Comparison of ENCODE assay signal across 7 mouse cellular contexts in the genomic region with DNA sequence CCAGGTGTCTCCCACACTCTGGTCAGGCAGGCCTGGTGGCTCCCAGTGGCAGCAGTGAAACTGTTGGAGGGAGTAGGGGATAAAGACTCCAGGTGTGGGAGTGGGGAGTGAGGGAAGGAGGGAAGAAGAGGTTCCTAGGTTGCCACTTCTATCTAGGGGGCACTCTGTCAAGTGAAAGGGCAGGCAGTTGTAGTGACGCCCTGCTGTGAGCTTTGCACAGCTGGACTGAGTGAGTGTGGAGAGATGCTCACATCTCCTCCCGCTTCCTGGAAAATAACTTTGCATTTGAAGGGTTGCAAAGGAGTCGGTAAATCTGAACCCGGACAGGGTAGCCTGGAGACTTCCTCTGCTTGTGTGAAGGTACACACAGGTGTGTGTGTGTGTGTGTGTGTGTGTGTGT. TPM values are rescaled to one million over a fixed set of nuclear protein-coding genes. Genes with fewer than 3 reads are reported as not detected.
A peak's percentile ranks its signal among the peaks of the same experiment; 100 is the strongest.
DNase-seq lines count a peak whose midpoint lies in the region; ATAC-seq and TF ChIP-seq lines count a peak whose summit lies in the region.

No protein-coding gene starts in this region.

- 25% methylated on average over 4 of the region's 4 CpGs for WGBS in heart, embryonic 11.5 days (ENCODE audit: insufficient replicate concordance)
- WGBS in heart, adult 2 months: 55% methylated on average over 4 of the region's 4 CpGs
- 24% methylated on average over 4 of the region's 4 CpGs for WGBS in forebrain, embryonic 15.5 days
- WGBS in liver, embryonic 15.5 days (ENCODE audit: insufficient replicate concordance): 45% methylated on average over 4 of the region's 4 CpGs

- H3K27ac ChIP-seq in heart, embryonic 11.5 days (ENCODE audit: low read depth, low read length): no peak overlapping the region
- no peak overlapping the region for H3K27ac ChIP-seq in heart, adult 2 months
- no peak overlapping the region for H3K27ac ChIP-seq in forebrain, embryonic 15.5 days (replicated peaks)
- no peak overlapping the region for H3K27ac ChIP-seq in liver, embryonic 15.5 days (replicated peaks)

- intact Hi-C loops in heart, adult 2 months (cut with DNase I): loop anchor here (1.0 to 5.0 kb wide), 9 partner anchors 21 to 302 kb away; a partner anchor contains a TSS

- H3K36me3 ChIP-seq in heart, embryonic 11.5 days (ENCODE audit: control insufficient read depth, insufficient read depth, low read length): no peaks in the 10 kb centered on the region
- no peaks in the 10 kb centered on the region for H3K36me3 ChIP-seq in heart, adult 2 months (ENCODE audit: control insufficient read depth, insufficient read depth, low read length)
- H3K36me3 ChIP-seq in E14TG2a.4 (ENCODE audit: insufficient read depth, low read length): no peaks in the 10 kb centered on the region
- no peaks in the 10 kb centered on the region for H3K36me3 ChIP-seq in forebrain, embryonic 15.5 days
- no peaks in the 10 kb centered on the region for H3K36me3 ChIP-seq in liver, embryonic 15.5 days (replicated peaks)

- no peak overlapping the region for H3K4me3 ChIP-seq in heart, embryonic 11.5 days (ENCODE audit: low read depth, low read length)
- no peak overlapping the region for H3K4me3 ChIP-seq in heart, adult 2 months
- H3K4me3 ChIP-seq in E14TG2a.4 (replicated peaks; ENCODE audit: low read length): peak overlapping the region; percentile 87
- 0 out of 2 replicates have a peak overlapping the region, but pooled peaks have one; percentile 93 for H3K4me3 ChIP-seq in forebrain, embryonic 15.5 days
- peak overlapping the region; percentile 80 for H3K4me3 ChIP-seq in liver, embryonic 15.5 days (replicated peaks)

- no peaks in the 10 kb centered on the region for H3K27me3 ChIP-seq in heart, embryonic 11.5 days (ENCODE audit: control insufficient read depth, insufficient read depth, low read length)
- H3K27me3 ChIP-seq in heart, adult 2 months (ENCODE audit: control insufficient read depth, insufficient read depth, low read length): no peaks in the 10 kb centered on the region
- peaks cover 64% of the 10 kb centered on the region for H3K27me3 ChIP-seq in E14TG2a.4 (ENCODE audit: insufficient read depth, low read length)
- H3K27me3 ChIP-seq in forebrain, embryonic 15.5 days: no peaks in the 10 kb centered on the region
- peaks cover 18% of the 10 kb centered on the region for H3K27me3 ChIP-seq in liver, embryonic 15.5 days

- TF ChIP-seq EP300 in heart, adult 2 months (IDR thresholded peaks at IDR 0.05; ENCODE audit: insufficient read depth, low read depth, low read length): no peak

- no peak for TF ChIP-seq POLR2A in heart, adult 2 months (IDR thresholded peaks at IDR 0.05; ENCODE audit: insufficient read depth, low read depth, low read length)

- H3K9me3 ChIP-seq in heart, embryonic 11.5 days (replicated peaks; ENCODE audit: control insufficient read depth, low read length): no peaks in the 10 kb centered on the region
- H3K9me3 ChIP-seq in E14TG2a.4 (ENCODE audit: low read length): no peaks in the 10 kb centered on the region
- no peaks in the 10 kb centered on the region for H3K9me3 ChIP-seq in forebrain, embryonic 15.5 days
- no peaks in the 10 kb centered on the region for H3K9me3 ChIP-seq in liver, embryonic 15.5 days (replicated peaks)

- peak overlapping the region; percentile 17; the same call in 1 of the 2 replicates for H3K4me2 ChIP-seq in heart, embryonic 11.5 days
- no peak overlapping the region; the same call in 1 of the 2 replicates for H3K4me2 ChIP-seq in forebrain, embryonic 15.5 days (replicated peaks)
- H3K4me2 ChIP-seq in liver, embryonic 15.5 days: peak overlapping the region; percentile 99

- DNase-seq in heart, adult 2 months: no peak
- no peak for DNase-seq in adrenal gland, adult 2 months
- no peak for DNase-seq in layer of hippocampus, adult 11-12 months (ENCODE audit: low spot score)

- H3K79me2 ChIP-seq in heart, adult 2 months (replicated peaks; ENCODE audit: control insufficient read depth, insufficient read depth, low read length): no peaks in the 10 kb centered on the region

- peaks cover 2% of the 10 kb centered on the region for H3K4me1 ChIP-seq in heart, embryonic 11.5 days (ENCODE audit: control insufficient read depth, insufficient read depth, low read length)
- no peaks in the 10 kb centered on the region for H3K4me1 ChIP-seq in heart, adult 2 months (ENCODE audit: control insufficient read depth, insufficient read depth, low read length)
- peaks cover 58% of the 10 kb centered on the region for H3K4me1 ChIP-seq in E14TG2a.4 (replicated peaks; ENCODE audit: low read depth, low read length)
- peaks cover 14% of the 10 kb centered on the region for H3K4me1 ChIP-seq in forebrain, embryonic 15.5 days
- peaks cover 32% of the 10 kb centered on the region for H3K4me1 ChIP-seq in liver, embryonic 15.5 days (replicated peaks)

- no peak for TF ChIP-seq CTCF in heart, adult 2 months (IDR thresholded peaks at IDR 0.05)
- TF ChIP-seq CTCF in E14TG2a.4 (conservative IDR thresholded peaks at IDR 0.05; ENCODE audit: low read length): no peak

- ATAC-seq in heart, embryonic 11.5 days (replicated peaks; ENCODE audit: insufficient number of reproducible peaks, low FRiP score, low TSS enrichment): no peak
- ATAC-seq in forebrain, embryonic 15.5 days (replicated peaks): no peak
- ATAC-seq in liver, embryonic 15.5 days (ENCODE audit: insufficient read depth): no peak

- no peak overlapping the region for H3K9ac ChIP-seq in heart, embryonic 11.5 days (ENCODE audit: low read depth, low read length)
- H3K9ac ChIP-seq in heart, adult 2 months (ENCODE audit: low read depth, low read length): no peak overlapping the region
- 0 out of 2 replicates have a peak overlapping the region, but pooled peaks have one; percentile 88 for H3K9ac ChIP-seq in forebrain, embryonic 15.5 days (replicated peaks)
- H3K9ac ChIP-seq in liver, embryonic 15.5 days: no peak overlapping the region

RNA-seq across cellular contexts. Expression of a gene that starts 0.7 kb away (rescaled TPM):
- polyA plus RNA-seq in heart, embryonic 11.5 days (2014; fragmentation: Nextera tagmentation; extraction: Ambion mirVana): 33.1 and 36.6 TPM in 2 replicates
- 10 to 100 TPM; 38.7 to 49.6 TPM for total RNA-seq in heart, adult 2 months (2021)
- 20.9 and 29.7 TPM in 2 replicates for polyA plus RNA-seq in heart, adult 2 months (2012; rRNA removed)
- polyA plus RNA-seq in forebrain, embryonic 15.5 days (2015; fragmentation: Nextera tagmentation; extraction: Ambion mirVana): 62.0 and 68.4 TPM in 2 replicates
- polyA plus RNA-seq in liver, embryonic 15.5 days (2015; fragmentation: Nextera tagmentation; extraction: Ambion mirVana): 34.8 and 38.3 TPM in 2 replicates
- 10 to 100 TPM; 29.6 to 31.1 TPM for total RNA-seq in adrenal gland, adult 2 months (2021)
- 15.6 and 17.2 TPM in 2 replicates for polyA plus RNA-seq in adrenal gland, adult 2 months (2012; rRNA removed)

Comparison
In these comparisons a context has a peak if more than half of its experiments do, and no peak if none do; other contexts are left out.
1. H3K4me3 ChIP-seq: peak in E14TG2a.4 (single experiment), forebrain, embryonic 15.5 days (single experiment) and liver, embryonic 15.5 days (single experiment); none in heart, embryonic 11.5 days (single experiment) and heart, adult 2 months (single experiment).